Mouse (Mus musculus) embryonic fibroblast, embryonic 13.5 days (primary cell): Measurements from ENCODE around the gene Dtnb. TPM values are rescaled to one million over a fixed set of nuclear protein-coding genes. Genes with fewer than 3 reads are reported as not detected.

Experiments
- H3K27ac ChIP-seq: 2 replicates; pipeline ENCODE4 v1.5.1; 2012; ENCODE audit warnings: low read length, control low read depth, inconsistent platforms; ENCODE audit not compliant: insufficient read depth
- H3K4me1 ChIP-seq: 2 replicates; pipeline ENCODE4 v1.6.1; 2011; ENCODE audit warnings: low read length; ENCODE audit not compliant: control insufficient read depth, insufficient read depth
- H3K4me3 ChIP-seq: 2 replicates; pipeline ENCODE4 v1.5.1; 2011; ENCODE audit warnings: mild to moderate bottlenecking, control low read depth, low read length; ENCODE audit not compliant: insufficient read depth
- CTCF ChIP-seq: IDR thresholded peaks from 2 replicates; pipeline ENCODE4 v1.5.1; 2011; ENCODE audit warnings: mild to moderate bottlenecking, control low read depth, low read length, moderate library complexity, borderline replicate concordance; ENCODE audit not compliant: insufficient read depth
- POLR2A ChIP-seq: IDR thresholded peaks from 2 replicates; pipeline ENCODE4 v1.6.1; 2011; ENCODE audit warnings: low read depth, mild to moderate bottlenecking, control low read depth, low read length, moderate library complexity
- polyA plus RNA-seq: library from polyadenylated mRNA; stranded (reverse); fragments of >200 nt; gene quantifications from 2 replicates; pipeline ENCODE4 v1.2.4, GENCODE M21; 2011; ENCODE audit warnings: low read depth; ENCODE audit not compliant: missing spikeins, insufficient read length

Gene Dtnb
- polyA plus RNA-seq, 1 experiment = 19.0 TPM

DNA sequence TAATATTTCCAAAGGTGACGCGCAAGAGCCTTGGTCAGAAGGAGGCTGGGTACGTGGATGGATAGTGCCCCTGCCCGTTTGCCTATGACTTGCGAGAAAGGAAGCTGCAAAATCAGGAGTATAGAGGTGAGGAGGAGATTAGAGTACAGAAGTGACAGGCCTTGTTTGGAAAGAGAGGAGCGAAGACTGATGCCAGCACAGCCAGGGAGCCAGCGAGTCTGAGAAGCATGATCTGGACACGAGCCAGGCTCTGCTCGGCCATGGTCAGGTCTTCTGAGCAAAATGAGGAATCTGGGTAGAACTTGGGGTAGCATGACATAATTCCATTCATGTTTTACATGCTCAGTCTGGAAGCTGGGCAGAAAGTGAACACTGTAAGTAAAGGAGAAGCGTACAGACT, 85.6 kb downstream of the Dtnb start:
- Histone ChIP-seq H3K4me1 (no peaks in the 10 kb centered on the region), H3K27ac (no peak overlapping the region), H3K4me3 (no peak overlapping the region)
- TF ChIP-seq CTCF = no peak
- TF ChIP-seq POLR2A = no peak

DNA sequence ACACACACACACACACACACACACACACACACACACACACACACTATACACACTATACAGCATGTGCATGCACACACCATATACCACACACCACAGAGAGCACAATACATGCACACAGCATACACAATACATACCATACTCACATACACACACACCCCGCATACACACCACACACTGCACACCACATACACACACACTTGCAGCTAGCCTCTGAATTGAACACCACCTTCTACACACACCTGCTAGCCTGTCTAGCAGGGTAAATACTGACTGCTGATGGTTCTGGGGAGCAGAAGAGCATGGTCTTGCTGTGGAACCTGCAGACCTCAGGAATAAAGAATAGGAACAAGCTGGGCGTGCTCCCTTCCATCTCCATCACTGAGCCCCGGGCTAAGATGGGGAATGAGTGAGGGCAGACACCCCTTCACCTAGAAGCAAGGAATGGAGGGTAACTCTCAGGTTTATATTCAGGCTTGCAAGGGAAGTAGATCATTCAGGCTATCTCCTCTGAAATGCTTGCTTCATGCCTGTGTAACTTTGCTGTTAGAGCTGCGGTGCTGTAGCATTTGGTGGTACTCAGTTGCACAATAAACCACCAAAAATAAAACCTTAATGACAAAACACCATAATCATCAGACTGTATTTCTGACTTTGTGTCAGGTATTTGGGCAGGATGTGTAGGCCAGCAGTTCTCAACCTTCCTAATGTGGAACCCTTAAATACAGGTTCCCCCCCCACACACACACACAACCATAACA, 87.6 kb downstream of the Dtnb start:
- TF ChIP-seq CTCF = no peak
- TF ChIP-seq POLR2A = no peak
- H3K27ac ChIP-seq = no peak overlapping the region
- no peaks in the 10 kb centered on the region for H3K4me1 ChIP-seq
- H3K4me3 ChIP-seq = no peak overlapping the region

DNA sequence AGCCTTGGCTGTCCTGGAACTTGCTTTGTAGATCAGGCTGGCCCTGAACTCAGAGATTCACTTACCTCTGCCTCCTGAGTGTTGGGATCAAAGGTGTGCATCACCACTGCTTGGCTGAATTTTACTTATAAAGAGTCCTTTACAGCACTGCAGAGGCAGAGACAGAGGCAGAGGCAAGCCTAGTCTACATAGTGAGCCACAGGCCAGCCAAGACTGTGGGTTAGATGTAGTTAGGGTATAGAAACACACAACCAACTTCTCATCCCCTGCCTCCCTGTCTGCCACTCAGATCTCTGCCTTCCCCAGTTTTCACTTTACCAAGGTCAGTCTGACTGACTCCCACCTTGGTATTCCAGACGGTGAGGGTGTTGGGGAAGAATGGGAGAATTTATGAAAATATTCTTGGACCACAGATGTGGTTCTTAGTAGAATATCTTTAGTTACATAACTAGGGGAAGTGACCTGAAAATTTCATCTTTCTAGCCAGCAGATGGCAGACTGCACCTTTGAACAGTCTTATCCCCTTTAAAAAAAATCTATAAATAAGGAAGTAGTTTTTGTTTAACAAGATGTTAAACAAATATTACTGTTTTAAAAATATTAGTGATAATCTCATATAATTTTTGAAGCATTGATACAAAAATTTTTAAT, 88.9 kb downstream of the Dtnb start:
- TF ChIP-seq POLR2A (no peak), CTCF (no peak)
- Histone ChIP-seq H3K27ac (no peak overlapping the region), H3K4me3 (no peak overlapping the region), H3K4me1 (no peaks in the 10 kb centered on the region)

DNA sequence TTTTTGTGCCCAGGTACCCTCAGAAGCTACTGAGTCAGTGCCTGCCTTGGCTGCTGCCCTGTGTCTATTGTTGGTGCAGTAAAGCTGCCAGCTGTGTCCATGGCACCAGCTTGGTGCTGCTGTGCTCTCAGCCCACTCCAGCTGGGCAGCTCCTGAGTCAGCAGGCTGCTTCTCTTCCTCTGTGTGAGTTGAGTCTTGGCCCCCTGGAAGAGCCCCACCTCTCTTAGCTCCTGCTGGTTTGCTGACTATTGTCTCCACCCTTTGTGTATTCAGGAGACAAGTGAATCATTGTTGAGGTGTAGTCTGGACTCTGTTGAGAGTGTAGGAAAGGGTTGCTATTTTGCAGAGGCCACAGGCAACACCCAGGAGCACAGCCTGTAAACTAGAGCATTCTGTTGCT, 90.5 kb downstream of the Dtnb start:
- H3K4me1 ChIP-seq = no peaks in the 10 kb centered on the region
- TF ChIP-seq CTCF = no peak
- no peak overlapping the region for H3K4me3 ChIP-seq
- H3K27ac ChIP-seq = no peak overlapping the region

DNA sequence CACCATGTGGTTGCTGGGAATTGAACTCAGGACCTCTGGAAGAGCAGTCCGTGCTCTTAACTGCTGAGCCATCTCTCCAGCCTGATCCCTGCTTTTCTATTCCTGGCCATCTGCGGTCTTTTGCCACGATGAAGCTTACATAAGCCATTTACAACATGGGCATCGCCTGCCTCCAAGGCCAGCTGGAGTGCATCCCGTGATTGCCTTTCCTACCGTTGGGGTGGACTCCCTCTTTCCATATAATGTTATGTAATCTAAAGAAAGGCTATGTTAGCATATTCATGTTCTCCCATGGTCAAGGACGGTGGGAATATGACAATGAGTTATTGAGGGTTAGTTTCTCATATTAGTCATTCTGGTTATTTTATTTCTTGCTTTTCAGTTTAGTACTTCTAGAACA, 91.2 kb downstream of the Dtnb start:
- H3K27ac ChIP-seq = no peak overlapping the region
- no peaks in the 10 kb centered on the region for H3K4me1 ChIP-seq
- H3K4me3 ChIP-seq = no peak overlapping the region
- no peak for TF ChIP-seq CTCF
- TF ChIP-seq POLR2A = no peak

DNA sequence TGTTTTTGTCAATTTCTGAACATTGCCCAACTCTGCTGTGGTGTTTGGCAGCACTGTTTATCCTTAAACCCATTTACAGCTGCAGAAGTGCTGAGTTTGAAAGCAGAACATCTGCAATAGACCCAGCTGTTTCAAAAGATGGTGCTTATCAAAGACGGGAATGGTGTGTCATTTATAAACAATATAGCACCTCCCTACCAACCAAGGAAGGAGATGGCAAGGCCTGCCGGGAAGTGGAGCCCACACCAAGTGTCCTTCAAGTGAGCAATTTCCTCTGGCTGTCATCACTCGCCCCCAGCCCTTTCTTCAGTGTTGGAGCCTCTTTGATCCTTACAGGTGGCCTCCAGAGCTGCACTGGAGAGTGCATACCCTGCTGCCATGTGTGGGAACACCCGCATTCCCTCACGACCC, 97.8 kb downstream of the Dtnb start:
- no peak for TF ChIP-seq POLR2A
- no peak for TF ChIP-seq CTCF
- H3K4me3 ChIP-seq = no peak overlapping the region
- H3K27ac ChIP-seq = no peak overlapping the region
- H3K4me1 ChIP-seq = no peaks in the 10 kb centered on the region

DNA sequence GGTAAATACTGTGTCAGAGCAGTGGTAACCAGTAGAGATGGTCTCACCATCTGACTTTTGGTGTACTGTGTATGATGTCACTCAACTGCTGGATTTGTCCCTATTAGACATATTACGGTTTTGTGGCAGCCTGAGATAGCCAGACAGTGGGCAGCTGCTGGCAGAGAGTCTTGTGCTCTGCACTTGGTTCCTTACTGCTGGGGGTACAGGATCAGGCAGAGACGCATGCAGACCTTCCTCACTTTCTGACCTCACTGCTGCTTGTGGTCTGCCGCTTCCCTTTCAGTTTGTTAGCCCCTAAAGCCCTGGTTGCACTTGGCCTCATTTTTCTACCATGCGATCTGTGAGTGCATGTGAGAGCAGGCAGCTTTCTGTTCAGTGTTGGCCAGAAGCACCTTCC, 98.9 kb downstream of the Dtnb start:
- Histone ChIP-seq H3K27ac (no peak overlapping the region), H3K4me1 (no peaks in the 10 kb centered on the region), H3K4me3 (no peak overlapping the region)
- TF ChIP-seq CTCF = no peak
- no peak for TF ChIP-seq POLR2A

DNA sequence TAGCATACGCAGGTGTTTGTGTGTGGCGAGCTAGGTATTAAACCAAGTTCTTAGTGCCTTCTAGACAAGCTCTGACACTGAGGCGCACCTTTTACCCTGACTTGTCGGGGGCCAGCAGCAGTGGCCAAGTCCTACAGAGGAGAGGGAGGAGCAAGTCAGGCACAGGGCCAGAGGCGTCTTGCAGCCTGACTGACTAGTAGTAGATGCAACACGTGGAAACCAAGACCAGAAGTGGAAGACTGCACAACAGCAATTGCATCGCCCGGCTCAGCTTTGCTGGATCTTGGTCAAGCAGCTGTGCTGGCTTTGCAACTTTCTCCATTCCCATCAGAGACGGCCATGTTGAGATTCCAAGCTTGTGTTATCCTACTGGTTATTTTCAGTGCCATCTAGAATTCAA, 100.6 kb downstream of the Dtnb start:
- Histone ChIP-seq H3K4me3 (no peak overlapping the region), H3K27ac (no peak overlapping the region), H3K4me1 (no peaks in the 10 kb centered on the region)
- TF ChIP-seq CTCF (no peak), POLR2A (no peak)

DNA sequence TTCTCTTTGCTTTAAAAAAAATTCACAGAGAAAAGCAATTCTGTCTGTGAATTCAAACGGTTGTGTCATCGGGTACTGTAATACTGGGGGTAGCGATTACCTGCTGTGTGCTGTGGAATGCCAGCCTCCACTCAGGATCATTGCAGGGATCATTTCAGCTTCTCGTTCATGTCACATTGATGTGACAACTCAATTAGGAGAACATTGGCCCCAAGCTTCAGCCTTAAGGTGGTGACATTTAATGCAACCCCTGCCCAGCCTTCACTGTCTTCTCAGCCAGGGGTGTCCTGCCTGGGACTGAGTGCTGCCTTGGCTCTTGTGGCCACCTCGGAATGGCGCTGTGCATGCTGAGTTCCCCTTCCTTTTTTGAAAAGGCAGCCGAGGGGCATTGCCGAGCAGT, 101.7 kb downstream of the Dtnb start:
- no peak for TF ChIP-seq POLR2A
- no peak for TF ChIP-seq CTCF
- H3K27ac ChIP-seq = no peak overlapping the region
- no peak overlapping the region for H3K4me3 ChIP-seq
- H3K4me1 ChIP-seq = no peaks in the 10 kb centered on the region

DNA sequence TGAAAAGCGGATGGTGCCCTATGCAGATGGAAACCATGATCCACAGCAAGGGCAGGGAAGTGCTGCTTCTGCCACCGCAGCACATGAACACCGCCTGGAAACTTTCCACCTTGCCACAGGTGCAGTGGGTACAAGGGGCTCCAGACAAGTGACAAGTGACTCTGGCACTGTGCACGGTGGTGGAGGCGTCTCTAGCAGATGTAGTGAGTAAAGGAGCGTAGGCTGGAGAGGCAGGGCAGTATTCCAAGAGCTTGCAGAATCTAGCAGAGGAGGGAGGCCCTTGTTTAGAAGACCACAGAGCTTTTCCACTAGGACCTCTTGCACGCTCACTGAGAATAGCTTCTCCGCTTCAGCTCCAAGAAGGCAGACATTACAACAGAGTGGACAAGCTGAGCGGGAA, 102.7 kb downstream of the Dtnb start:
- Histone ChIP-seq H3K4me1 (no peaks in the 10 kb centered on the region), H3K27ac (no peak overlapping the region), H3K4me3 (no peak overlapping the region)
- TF ChIP-seq POLR2A (no peak), CTCF (no peak)
